Mouse (Mus musculus) heart, embryonic 13.5 days (tissue): Measurements from ENCODE around the gene Rrp36. TPM values are rescaled to one million over a fixed set of nuclear protein-coding genes. Genes with fewer than 3 reads are reported as not detected.

Source experiments
- polyA plus RNA-seq: library from polyadenylated mRNA; unstranded; fragments of >200 nt; fragmentation: Nextera tagmentation; extraction: Ambion mirVana; gene quantifications from 2 replicates; pipeline ENCODE4 v1.2.1, GENCODE M21; 2015

The Rrp36 gene
- polyA plus RNA-seq, 1 experiment from 2014 or later, result 37.6 TPM

Other genes with a start within 250 kb of the Rrp36 start
- 1.2 TPM in 2 replicates for gene Crip3, start 245.4 kb downstream of the Rrp36 start, polyA plus RNA-seq
- gene Slc22a7, start 235.9 kb downstream of the Rrp36 start, polyA plus RNA-seq, result not detected in 2 replicates
- 0.10 and 0.12 TPM in 2 replicates for gene Ttbk1, start 186.7 kb downstream of the Rrp36 start, polyA plus RNA-seq
- 24.7 and 32.5 TPM in 2 replicates for gene Dnph1, start 177.6 kb downstream of the Rrp36 start, polyA plus RNA-seq
- gene Cul9, start 128.0 kb downstream of the Rrp36 start, polyA plus RNA-seq, result 4.5 and 5.0 TPM in 2 replicates
- 11.6 and 13.1 TPM in 2 replicates for gene Srf, start 118.2 kb downstream of the Rrp36 start, polyA plus RNA-seq
- 49.3 and 52.6 TPM in 2 replicates for gene Ptk7, start 44.8 kb downstream of the Rrp36 start, polyA plus RNA-seq
- 18.6 and 20.5 TPM in 2 replicates for gene Klc4, start 28.3 kb downstream of the Rrp36 start, polyA plus RNA-seq
- gene Mrpl2, start 28.1 kb downstream of the Rrp36 start, polyA plus RNA-seq, result 98.0 and 111 TPM in 2 replicates
- gene Cul7, start 24.0 kb downstream of the Rrp36 start, polyA plus RNA-seq, result 41.1 and 41.4 TPM in 2 replicates
- gene Mea1, start 4.4 kb upstream of the Rrp36 start, polyA plus RNA-seq, result 122 and 142 TPM in 2 replicates
- gene Klhdc3, start 6.6 kb upstream of the Rrp36 start, polyA plus RNA-seq, result 136 and 148 TPM in 2 replicates
- 54.9 and 57.7 TPM in 2 replicates for gene Ppp2r5d, start 30.8 kb upstream of the Rrp36 start, polyA plus RNA-seq
- 11.6 and 12.2 TPM in 2 replicates for gene Pex6, start 37.1 kb upstream of the Rrp36 start, polyA plus RNA-seq
- gene Gnmt, start 54.8 kb upstream of the Rrp36 start, polyA plus RNA-seq, result 1.5 and 2.0 TPM in 2 replicates
- gene Cnpy3, start 77.9 kb upstream of the Rrp36 start, polyA plus RNA-seq, result 47.7 and 52.8 TPM in 2 replicates
- gene Ptcra, start 89.4 kb upstream of the Rrp36 start, polyA plus RNA-seq, result 0.23 and 0.44 TPM in 2 replicates
- 48.8 and 56.9 TPM in 2 replicates for gene 2310039H08Rik, start 98.3 kb upstream of the Rrp36 start, polyA plus RNA-seq
- 85.1 and 101 TPM in 2 replicates for gene Rpl7l1, start 108.3 kb upstream of the Rrp36 start, polyA plus RNA-seq
- gene Bicral, start 184.1 kb upstream of the Rrp36 start, polyA plus RNA-seq, result 3.0 and 3.4 TPM in 2 replicates
- 39.3 and 39.8 TPM in 2 replicates for gene Tbcc, start 216.3 kb upstream of the Rrp36 start, polyA plus RNA-seq
- gene Prph2, start 236.1 kb upstream of the Rrp36 start, polyA plus RNA-seq, result not detected in 2 replicates